Mouse (Mus musculus) left cerebral cortex, postnatal 14 days (tissue): ENCODE data around the gene Lnpep. TPM values are rescaled to one million over a fixed set of nuclear protein-coding genes. Genes with fewer than 3 reads are reported as not detected.
"Not testable (repeated sequence)": the region's sequence is repeated elsewhere in the genome, so short reads cannot be mapped to it uniquely, and the experiment has no call there.

ENCODE experiments used
- DNase-seq, 2 experiments: peaks; one replicate each; pipeline ENCODE4 v3.0.0; 2021 to 2022; ENCODE audit warnings: low spot score in 2 of 2, mixed read lengths in 1 of 2
- intact Hi-C: fragments of 180-260 bp; cut with DNase I; formaldehyde crosslinking; loops from one replicate; pipeline ENCODE4 v1.15.1; 2025
- long read RNA-seq, 2 experiments: library from polyadenylated mRNA; stranded (forward); transcript quantifications; one replicate each; pipeline ENCODE4 v2.0.0; 2021
- total RNA-seq, 2 experiments: library from RNA; stranded (reverse); gene quantifications; 2 replicates each; pipeline ENCODE4 v1.2.3; 2021

Lnpep gene
- 10 to 100 TPM; 71.8 to 88.7 TPM for total RNA-seq
- long read RNA-seq, experiment 1, partial matches to known transcripts = 1 of 9 reads
- long read RNA-seq, experiment 1, other reads (novel, unspliced or antisense) = 8 of 9 reads
- long read RNA-seq, experiment 2, partial matches to known transcripts = 0 of 4 reads
- long read RNA-seq, experiment 2, other reads (novel, unspliced or antisense) = 4 of 4 reads

GRCm38 (mm10) chr17:17624957-17625586, at the start of gene Lnpep:
Gene Lnpep, minus strand, starts transcription at chr17:17625050.
- DNase-seq = peak; percentile 91 to 95
- intact Hi-C loops = loop anchor here (5.0 kb wide), 2 partner anchors 202 to 228 kb away; partner anchors contain the start of gene Spaca6

- no peak for DNase-seq
- intact Hi-C loops = no loop called here
These were observed 31.0 kb upstream of the Lnpep start for GRCm38 (mm10) chr17:17655829-17656176.

- no peak for DNase-seq
- intact Hi-C loops = no loop called here
These were observed 30.4 kb upstream of the Lnpep start for GRCm38 (mm10) chr17:17654997-17655828.

GRCm38 (mm10) chr17:17652570-17652969, 27.7 kb upstream of the Lnpep start:
- intact Hi-C loops = no loop called here
- DNase-seq = no peak

GRCm38 (mm10) chr17:17645738-17646137, 20.9 kb upstream of the Lnpep start:
- peak in 1 of 2 experiments; percentile 58 for DNase-seq
- intact Hi-C loops = loop anchor here (2.0 kb wide), 1 partner anchor 251 kb away; no protein-coding TSS in a partner anchor

GRCm38 (mm10) chr17:17637387-17637786, 12.5 kb upstream of the Lnpep start:
- intact Hi-C loops = no loop called here
- no peak for DNase-seq

- intact Hi-C loops = no loop called here
These were observed 11.3 kb upstream of the Lnpep start for GRCm38 (mm10) chr17:17636147-17636546.

GRCm38 (mm10) chr17:17634033-17634432, 9.2 kb upstream of the Lnpep start:
- no peak for DNase-seq

More at GRCm38 (mm10) chr17:17636147-17636546, 11.3 kb upstream of the Lnpep start:
- no peak for DNase-seq

GRCm38 (mm10) chr17:17631985-17632384, 7.1 kb upstream of the Lnpep start:
- intact Hi-C loops = no loop called here
- no peak for DNase-seq

More at GRCm38 (mm10) chr17:17634033-17634432, 9.2 kb upstream of the Lnpep start:
- intact Hi-C loops = no loop called here

GRCm38 (mm10) chr17:17628237-17628879, 3.5 kb upstream of the Lnpep start:
- not testable (repeated sequence) for DNase-seq
- intact Hi-C loops = loop anchor here (5.0 kb wide), 1 partner anchor 231 kb away; no protein-coding TSS in a partner anchor

GRCm38 (mm10) chr17:17627558-17627957, 2.7 kb upstream of the Lnpep start:
- no peak for DNase-seq
- intact Hi-C loops = loop anchor here (5.0 kb wide), 1 partner anchor 230 kb away; no protein-coding TSS in a partner anchor

GRCm38 (mm10) chr17:17625887-17626679, 1.2 kb upstream of the Lnpep start:
- intact Hi-C loops = loop anchor here (5.0 kb wide), 1 partner anchor 229 kb away; no protein-coding TSS in a partner anchor
- no peak for DNase-seq

GRCm38 (mm10) chr17:17624421-17624956, 361 bp downstream of the Lnpep start:
- intact Hi-C loops = loop anchor here (5.0 kb wide), 1 partner anchor 203 kb away; the partner anchor contains the start of gene Spaca6
- peak; percentile 92 to 94 for DNase-seq

GRCm38 (mm10) chr17:17623890-17624420, 895 bp downstream of the Lnpep start:
- intact Hi-C loops = loop anchor here (5.0 kb wide), 1 partner anchor 203 kb away; the partner anchor contains the start of gene Spaca6
- DNase-seq = peak; percentile 27 to 44

GRCm38 (mm10) chr17:17623221-17623889, 1.5 kb downstream of the Lnpep start:
- intact Hi-C loops = loop anchor here (5.0 kb wide), 1 partner anchor 204 kb away; the partner anchor contains the start of gene Spaca6

GRCm38 (mm10) chr17:17622576-17622975, 2.3 kb downstream of the Lnpep start:
- intact Hi-C loops = loop anchor here (5.0 kb wide), 1 partner anchor 205 kb away; the partner anchor contains the start of gene Spaca6
- no peak for DNase-seq

More at GRCm38 (mm10) chr17:17623221-17623889, 1.5 kb downstream of the Lnpep start:
- no peak for DNase-seq

GRCm38 (mm10) chr17:17621586-17621985, 3.3 kb downstream of the Lnpep start:
- intact Hi-C loops = loop anchor here (5.0 kb wide), 1 partner anchor 206 kb away; the partner anchor contains the start of gene Spaca6
- no peak for DNase-seq
